Mouse (Mus musculus): ENCODE measurements around the gene Baiap2.

Baiap2 gene

GRCm38 (mm10) chr11:120012702-120013101, 70.1 kb downstream of the Baiap2 start:
- DNase-seq (ENCODE audit: low read depth): no peak

DNA sequence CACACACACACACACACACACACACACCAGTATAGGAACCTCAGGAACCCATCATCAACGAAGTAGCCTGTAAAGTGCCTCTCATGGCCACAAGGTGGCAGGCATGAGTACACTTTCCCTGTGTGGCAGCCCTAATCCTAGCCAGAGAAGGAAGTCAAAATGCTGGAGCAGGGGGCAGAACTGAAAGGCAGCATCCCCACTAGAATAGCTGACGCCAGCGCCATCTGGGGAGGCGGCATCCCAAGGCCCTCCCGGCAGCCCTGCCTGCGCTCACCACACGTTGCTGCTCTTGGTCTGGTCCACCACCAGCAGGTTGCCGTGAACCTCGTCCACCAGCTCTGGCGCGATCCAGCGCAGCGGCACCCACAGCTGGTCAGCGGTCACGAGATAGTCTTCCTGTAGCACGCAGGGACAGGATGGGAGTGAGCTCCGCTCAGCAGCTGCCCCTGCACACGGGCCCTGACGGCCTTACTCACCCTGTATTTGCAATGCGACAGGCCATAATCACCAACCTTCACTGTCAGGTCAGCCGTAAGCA, 70.7 kb downstream of the Baiap2 start:
- peak; percentile 64 for DNase-seq (ENCODE audit: low read depth)

DNA sequence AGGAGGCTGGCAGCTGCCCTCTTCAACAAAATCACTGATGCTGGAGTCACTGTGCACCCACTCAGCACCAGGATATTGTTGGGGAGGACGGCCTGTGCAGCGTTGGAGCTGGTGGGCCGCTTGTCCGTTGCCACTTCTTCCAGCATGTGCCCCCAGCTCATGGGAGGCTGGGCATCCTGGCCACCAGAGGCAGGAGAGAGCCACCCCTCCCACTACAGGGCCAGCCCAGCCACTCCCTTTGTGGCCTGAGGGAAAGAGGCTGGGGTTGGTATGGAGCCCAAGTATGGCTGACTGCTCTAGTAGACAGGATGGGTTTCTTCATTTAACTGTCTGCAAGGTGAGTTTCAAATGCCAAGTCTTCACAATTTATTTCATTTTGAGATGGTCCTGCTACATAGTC, 72.2 kb downstream of the Baiap2 start:
- DNase-seq (ENCODE audit: low read depth): no peak

GRCm38 (mm10) chr11:120017011-120017410, 74.4 kb downstream of the Baiap2 start:
- no peak for DNase-seq (ENCODE audit: low read depth)

DNA sequence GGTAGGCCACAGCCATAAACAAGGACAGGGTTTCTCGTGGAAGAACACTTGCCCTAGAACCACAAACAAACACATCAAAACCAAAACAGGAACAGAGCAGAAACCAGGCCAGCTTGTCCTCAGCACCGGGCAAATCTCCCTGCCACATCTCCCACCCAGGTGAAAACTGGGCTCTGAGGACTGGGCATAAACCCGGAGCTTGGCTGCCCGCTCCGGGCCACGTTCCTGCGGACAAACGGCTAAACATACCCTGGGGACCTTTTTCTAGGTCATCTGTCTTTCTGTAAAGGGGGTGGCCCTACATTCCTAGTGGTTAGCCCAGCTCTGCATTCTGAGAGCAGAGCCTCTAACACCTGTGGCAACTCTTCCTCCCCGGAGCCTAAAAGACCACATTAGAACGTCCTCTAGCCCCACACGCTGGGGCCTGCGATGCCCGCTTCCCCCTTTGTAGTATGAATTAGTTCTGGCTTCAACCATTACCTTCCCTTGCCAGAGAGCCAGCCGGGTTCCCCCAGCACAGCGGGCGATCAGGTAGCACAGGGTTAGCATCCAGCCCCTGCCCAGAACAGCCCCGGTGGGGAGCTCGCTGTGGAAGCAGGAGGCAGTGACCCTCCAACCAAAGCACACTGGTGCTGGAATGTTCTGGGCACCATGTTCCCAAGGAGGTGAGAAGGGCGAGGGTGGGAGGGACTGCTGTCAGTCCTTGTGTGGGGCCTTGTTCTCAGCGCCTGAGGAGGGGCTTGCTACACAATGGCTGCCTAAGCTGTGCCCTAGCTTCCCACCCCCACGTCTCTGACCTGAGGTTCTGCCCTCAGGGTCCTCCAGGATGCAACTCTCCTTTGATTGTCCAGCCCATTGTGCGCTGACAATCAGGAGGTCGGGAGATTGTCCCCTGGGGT, 77.2 kb downstream of the Baiap2 start:
- DNase-seq (ENCODE audit: low read depth): no peak

- no peak for DNase-seq (ENCODE audit: low read depth)
These were observed 78.8 kb downstream of the Baiap2 start for GRCm38 (mm10) chr11:120021367-120021766.

DNA sequence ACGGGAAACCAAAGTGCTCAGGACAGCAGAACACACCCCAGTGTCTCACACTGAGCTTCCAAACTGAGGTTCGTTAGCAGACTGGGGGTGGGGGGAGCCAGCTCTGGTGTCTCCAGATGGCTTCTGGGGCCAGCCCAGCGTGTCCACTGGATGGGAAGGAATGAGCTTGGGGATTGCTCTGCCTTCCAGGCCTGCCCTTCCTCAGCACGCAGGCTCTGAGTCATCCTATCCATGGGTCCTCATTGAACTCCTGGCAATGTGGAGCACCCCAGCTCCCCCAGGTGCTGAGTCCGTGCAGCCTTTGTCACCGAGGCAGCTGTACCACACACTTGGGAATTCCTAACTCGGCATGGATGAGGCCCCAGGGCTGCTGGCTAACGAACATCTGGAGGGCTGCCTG, 79.7 kb downstream of the Baiap2 start:
- no peak for DNase-seq (ENCODE audit: low read depth)

- DNase-seq (ENCODE audit: low read depth): no peak
These were observed 80.3 kb downstream of the Baiap2 start for GRCm38 (mm10) chr11:120022841-120023240.

- DNase-seq (ENCODE audit: low read depth): no peak
These were observed 84.4 kb downstream of the Baiap2 start for GRCm38 (mm10) chr11:120026941-120027340.

GRCm38 (mm10) chr11:120028319-120029092, 85.9 kb downstream of the Baiap2 start:
- DNase-seq (ENCODE audit: low read depth): no peak

GRCm38 (mm10) chr11:120029431-120030144, 87.0 kb downstream of the Baiap2 start:
- no peak for DNase-seq (ENCODE audit: low read depth)

DNA sequence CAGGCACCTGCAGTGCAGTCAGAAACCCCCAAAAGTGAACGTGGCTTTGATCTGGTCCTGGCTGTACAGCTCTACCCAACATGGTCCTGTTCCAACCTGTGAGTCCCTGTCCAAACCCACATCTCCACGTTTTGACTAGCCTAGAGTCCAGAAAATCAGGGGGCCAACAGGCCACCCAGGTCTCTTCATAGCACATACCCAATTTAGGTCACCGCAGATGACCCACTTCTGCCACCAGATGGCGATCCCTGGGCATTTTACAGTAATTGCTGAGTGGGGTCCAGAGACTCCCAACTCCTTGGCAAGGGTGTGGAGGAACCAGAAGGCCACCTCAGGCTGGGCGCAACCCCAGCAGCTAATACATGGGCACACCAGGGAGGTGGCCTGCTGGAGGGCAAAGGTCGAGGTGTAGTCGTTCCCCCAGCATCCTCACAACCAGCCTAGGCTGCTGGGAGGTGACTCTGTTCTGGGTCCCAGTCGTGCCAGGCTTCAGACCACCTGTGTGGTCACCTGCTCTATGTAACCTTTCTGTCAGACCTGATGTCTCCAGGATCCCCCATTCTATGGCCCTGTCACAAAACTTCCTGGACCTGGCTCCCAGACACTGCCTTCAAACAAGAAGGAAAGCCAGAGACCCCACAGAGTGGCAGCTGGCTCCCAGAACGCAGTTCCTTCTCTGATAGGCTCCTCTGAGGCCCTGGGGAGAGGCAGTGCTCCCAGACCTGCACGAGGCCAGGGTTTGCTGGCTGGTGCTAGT, 87.8 kb downstream of the Baiap2 start:
- no peak for DNase-seq (ENCODE audit: low read depth)

DNA sequence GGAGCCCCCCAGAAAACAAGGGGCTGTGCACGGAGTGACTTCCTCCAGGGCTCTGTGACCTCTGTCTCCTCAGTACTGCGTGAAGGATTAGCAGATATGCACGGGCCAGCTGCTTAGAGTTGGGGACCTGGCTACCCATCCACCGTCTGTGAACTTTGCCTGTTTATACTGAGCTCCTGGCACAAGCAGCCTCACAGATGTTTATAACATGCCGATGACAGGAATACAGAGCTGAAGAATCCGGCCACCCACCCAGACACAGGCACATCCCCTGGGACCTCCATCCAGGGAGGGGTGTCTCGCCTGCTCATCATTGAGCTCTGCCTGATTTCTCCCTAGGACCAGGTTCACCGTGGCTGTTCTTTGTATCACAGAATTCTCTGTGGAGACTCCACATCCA, 89.5 kb downstream of the Baiap2 start:
- DNase-seq (ENCODE audit: low read depth): no peak

- no peak for DNase-seq (ENCODE audit: low read depth)
These were observed 90.9 kb downstream of the Baiap2 start for GRCm38 (mm10) chr11:120033473-120033872.

DNA sequence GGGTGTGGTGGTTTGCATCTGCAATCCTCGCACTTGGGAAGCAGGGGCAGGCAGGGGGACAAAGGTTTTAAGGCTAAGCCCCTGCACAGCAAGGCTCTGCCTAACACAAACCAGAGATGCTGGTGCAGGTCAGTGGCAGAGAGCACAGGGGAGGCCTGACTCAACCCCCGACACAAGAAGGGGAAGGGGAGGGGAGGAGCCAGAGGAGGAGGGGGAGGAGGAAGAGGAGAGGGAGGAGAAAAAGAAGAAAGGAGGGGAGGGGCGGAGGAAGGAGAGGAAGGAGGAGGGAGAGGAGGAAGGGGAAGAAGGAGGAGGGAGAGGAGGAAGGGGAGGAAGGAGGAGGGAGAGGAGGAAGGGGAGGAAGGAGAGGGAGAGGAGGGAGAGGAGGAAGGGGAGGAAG, 91.7 kb downstream of the Baiap2 start:
- no peak for DNase-seq (ENCODE audit: low read depth)

DNA sequence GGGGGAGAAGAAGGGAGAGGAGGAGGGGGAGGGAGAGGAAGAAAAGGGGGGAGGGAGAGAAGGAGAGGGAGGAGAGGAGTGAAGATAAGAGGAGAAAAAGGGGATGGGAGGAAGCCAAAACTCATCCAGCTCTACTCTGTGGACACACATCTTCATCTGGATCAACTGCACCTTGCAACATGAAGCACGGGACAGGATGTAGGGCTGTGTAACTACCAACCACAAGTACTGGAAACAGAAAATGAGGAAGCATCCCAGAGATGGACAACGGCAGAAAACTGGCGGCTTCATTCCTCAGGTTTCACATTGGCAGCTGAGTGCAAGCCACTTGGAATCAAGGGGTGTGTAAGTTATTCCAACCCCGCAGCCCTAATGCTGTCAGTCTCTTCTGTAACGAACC, 92.2 kb downstream of the Baiap2 start:
- DNase-seq (ENCODE audit: low read depth): no peak

- no peak for DNase-seq (ENCODE audit: low read depth)
These were observed 97.0 kb downstream of the Baiap2 start for GRCm38 (mm10) chr11:120039581-120039980.

- DNase-seq (ENCODE audit: low read depth): no peak
These were observed 97.9 kb downstream of the Baiap2 start for GRCm38 (mm10) chr11:120040440-120040839.

DNA sequence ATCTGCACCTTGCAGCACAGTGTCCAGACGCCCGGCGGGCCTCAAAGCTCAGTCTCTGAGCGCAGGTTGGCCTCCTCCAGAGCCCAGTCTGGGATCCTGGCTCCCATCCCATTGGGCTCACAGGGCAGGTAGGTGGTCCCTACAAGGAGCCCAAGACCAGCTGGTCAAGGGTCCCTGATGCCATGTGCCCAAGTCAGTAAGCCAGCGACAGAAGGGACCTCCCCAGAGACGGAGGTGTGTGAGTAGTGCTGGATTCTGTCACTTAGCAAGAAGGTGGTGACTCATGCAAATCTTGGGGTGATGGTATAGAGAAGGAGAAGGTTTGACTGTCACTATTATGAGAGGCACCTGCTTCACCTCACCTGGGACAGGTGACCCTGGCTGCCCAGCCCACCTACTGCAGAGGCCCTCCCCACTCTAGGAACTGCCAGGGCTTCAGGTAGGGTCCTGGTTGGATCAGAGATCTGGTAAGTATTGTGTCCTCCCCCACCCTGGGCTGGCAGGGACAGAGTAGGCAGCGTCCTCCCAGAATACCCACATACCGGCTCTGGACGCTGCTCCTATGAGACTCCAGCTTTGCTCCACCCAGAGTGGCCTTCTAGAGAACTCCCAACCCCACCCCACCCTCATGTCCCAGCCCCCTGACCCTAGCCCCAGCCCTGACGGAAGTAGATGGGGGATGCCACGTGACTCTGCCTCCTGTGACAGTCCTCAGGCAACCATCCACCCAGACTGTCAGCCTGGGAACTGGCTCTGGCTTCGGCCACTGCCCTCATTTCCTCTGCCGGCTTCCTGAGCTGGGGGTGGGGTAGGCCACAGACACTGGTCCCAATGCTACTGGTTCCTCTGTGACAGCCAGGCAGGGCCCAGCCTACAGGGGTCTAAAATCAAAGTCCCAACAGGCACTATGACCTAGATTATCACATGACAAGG, 98.9 kb downstream of the Baiap2 start:
- no peak for DNase-seq (ENCODE audit: low read depth)

- DNase-seq (ENCODE audit: low read depth): no peak
These were observed 99.7 kb downstream of the Baiap2 start for GRCm38 (mm10) chr11:120042141-120042838.

Data from fibroblast of lung, adult 2 months (primary cell).